Mouse (Mus musculus) embryonic fibroblast, embryonic 13.5 days (primary cell): ENCODE measurements at regions not wholly inside any gene's neighbourhood (a gene's known extent, or its start where the extent isn't known, plus 50 kb on each side); places are given as distances from the start of the nearest gene placed in this dataset.

Source experiments
- CTCF ChIP-seq: IDR thresholded peaks from 2 replicates; pipeline ENCODE4 v1.5.1; 2011; ENCODE audit warnings: mild to moderate bottlenecking, control low read depth, low read length, moderate library complexity, borderline replicate concordance; ENCODE audit not compliant: insufficient read depth
- POLR2A ChIP-seq: IDR thresholded peaks from 2 replicates; pipeline ENCODE4 v1.6.1; 2011; ENCODE audit warnings: low read depth, mild to moderate bottlenecking, control low read depth, low read length, moderate library complexity

GRCm38 (mm10) chr9:113171767-113172405 lies 536.2 kb downstream of the Pdcd6ip start:
- TF ChIP-seq POLR2A (no peak), CTCF (no peak)
